Mouse (Mus musculus): ENCODE results near the gene 4930451I11Rik.
A peak's percentile ranks its signal among the peaks of the same experiment; 100 is the strongest.

4930451I11Rik gene

DNA sequence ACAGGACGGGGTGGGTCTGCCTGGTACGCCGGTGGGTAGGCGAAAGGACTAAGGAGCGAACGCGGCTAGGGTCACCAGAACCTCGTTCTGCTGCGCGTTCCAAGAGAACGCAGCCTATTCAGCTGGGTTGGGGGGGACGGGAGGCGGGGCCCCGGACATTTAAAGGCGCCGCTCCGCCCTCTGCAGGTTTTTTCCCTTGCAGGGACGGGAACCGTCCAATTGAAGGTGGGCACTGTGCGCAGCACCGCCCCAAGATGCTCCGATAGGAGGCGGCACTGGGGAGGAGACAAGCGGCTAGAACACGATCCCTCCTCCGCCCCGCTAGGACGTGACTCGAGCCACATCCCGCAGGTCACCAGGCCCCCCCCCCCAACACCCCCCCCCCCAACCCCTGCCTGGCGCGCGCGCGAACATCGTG is 32.4 kb downstream of the 4930451I11Rik start:
- peak; percentile 96 for DNase-seq

DNA sequence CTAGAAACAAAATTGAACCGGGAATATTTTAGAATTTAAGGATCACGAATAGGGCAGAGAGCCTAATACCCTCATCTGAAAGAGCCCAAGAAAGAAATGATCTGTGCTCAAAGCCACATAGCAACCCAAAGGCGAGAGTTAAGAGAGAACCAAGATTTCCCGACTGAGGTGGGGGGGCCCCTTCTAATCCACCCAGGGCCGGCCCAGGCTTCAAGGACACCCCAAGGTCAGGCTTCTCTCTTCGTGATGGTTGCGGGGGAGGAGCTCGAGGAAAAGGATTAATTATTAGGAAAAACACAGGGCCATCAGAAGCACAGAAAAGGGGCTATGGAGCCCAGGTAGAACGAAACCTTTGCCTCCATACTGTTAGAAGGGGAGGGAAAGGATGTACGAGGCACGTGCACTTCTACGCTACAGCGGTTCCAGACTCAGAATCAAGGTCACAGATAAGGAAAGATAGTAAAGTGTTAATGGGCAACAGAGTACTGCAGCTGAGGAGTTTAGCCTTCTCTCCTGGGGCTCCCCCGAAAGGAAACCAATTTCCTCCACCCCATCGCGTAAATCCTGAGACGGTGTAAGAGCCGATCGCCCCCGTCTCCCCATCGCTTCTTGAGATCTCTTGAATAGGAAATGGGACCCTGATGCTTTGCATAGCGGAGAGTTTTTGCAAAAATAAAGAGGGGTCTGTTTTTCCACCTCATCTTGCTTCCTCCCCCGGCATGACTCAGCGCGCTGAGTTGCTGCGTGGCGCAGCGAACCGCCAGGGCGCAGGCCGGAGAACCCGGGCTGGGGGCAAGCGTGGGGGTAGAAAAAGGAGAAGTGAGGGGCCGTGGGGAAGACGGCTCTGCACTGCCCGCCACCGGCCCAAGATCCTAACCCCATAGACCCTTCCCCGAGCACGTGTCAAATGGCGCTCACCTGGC is 33.1 kb downstream of the 4930451I11Rik start:
- peak; percentile 56 for DNase-seq

- DNase-seq: peak; percentile 53
These were observed 33.9 kb downstream of the 4930451I11Rik start, which contains the start of gene Fam57b for GRCm38 (mm10) chr7:126797411-126798126. TSS of gene Fam57b (plus strand) at chr7:126797668.

DNA sequence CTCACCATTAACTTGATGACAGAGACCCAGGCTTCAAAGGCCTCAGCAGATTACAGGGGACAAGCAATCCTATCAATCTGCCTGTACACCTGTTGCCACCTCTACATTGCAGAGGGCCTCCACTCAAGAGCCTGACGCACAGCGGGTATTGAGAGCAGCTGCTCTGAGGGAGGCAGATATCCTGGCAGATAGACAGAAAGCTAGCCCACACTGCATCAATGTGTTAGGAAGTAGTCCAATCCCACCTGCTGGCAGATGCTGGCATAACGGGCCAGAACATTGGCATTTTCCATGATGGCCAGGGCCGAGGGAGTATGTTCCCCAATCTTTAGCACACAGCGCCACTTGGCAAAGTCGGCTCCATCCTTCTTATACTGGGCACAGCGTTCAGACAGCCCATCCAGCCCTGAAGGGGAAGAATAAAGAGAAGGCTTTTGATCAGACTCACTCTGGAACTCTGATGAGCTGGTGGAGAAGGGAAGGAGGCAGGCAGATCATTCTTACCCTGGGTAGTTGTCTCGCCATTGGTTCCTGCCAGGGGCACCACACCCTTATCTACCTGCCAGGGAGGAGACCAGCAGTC is 35.0 kb downstream of the 4930451I11Rik start:
- peak; percentile 59 for DNase-seq

- DNase-seq: no peak
These were observed 35.8 kb downstream of the 4930451I11Rik start for GRCm38 (mm10) chr7:126795387-126796317.

GRCm38 (mm10) chr7:126794271-126794605 is 37.2 kb downstream of the 4930451I11Rik start:
- no peak for DNase-seq

GRCm38 (mm10) chr7:126793456-126794270 is 37.8 kb downstream of the 4930451I11Rik start:
- DNase-seq: no peak

- no peak for DNase-seq
These were observed 38.6 kb downstream of the 4930451I11Rik start for GRCm38 (mm10) chr7:126792721-126793443.

DNA sequence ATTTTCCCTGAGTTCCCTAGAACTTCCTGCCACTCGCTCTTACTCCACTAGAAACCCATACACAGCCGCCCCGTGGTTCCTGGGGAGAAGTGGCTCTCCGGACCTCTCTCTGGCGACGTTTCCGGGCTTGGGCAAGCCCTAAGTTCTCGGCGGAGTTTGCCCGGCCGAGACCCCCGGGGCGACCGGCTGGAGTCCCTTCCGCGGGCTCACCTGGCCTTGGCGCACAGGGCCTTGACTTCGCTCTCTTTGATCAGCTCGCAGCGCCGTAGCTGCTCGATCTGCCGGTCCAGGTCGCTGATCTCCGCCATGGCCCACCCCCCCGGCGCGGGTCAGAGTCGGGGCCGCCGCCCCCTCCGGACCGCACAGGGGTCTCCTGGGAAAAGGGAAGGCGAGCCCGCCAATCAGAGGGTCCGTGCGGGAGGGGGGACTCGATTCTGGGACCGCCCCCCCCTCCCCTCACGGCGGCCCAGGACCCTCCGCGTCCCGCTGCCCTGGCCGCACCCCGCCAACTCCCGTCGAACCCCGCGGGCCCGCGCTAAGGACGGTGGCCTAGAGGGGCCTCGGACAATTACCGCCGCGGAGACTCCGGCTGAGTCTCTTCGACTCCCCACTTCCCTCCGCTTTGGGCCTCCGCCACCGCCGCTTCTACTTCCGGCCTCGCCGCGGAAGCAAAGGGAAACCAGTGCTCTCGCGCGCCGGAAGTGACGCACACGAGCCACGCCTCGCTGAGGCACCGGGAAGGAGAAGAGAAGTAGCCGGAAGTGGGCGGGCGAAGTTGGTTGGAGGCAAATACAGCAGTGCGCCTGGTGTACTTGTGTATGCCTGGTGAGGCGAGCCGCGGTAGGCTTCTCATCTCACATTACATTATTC is 39.4 kb downstream of the 4930451I11Rik start, which contains the start of gene Ppp4c:
TSS of gene Ppp4c (minus strand) at position 646 of the 870 bp plus-strand sequence.
- peak; percentile 92 for DNase-seq

- DNase-seq: no peak
These were observed 42.3 kb downstream of the 4930451I11Rik start for GRCm38 (mm10) chr7:126789141-126789540.

DNA sequence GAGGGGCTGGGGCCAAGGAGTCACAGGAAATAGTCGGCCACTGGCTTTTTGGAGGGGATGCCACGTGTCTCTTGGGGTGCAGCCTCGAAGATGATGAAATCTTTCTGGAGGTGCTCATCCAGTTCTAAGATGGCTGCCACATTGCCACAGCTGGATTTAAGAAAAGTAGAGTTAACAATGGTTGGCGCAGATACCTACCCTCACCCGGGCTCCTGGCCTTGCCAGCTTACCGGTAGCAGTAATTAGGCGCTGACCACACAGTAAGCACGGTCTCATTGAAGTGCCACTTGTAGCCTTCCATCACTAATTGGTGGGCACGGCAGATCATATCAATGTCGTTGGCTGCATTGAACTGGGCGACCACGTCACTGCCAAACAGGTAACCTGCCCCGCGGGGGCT is 45.3 kb downstream of the 4930451I11Rik start:
- no peak for DNase-seq

DNA sequence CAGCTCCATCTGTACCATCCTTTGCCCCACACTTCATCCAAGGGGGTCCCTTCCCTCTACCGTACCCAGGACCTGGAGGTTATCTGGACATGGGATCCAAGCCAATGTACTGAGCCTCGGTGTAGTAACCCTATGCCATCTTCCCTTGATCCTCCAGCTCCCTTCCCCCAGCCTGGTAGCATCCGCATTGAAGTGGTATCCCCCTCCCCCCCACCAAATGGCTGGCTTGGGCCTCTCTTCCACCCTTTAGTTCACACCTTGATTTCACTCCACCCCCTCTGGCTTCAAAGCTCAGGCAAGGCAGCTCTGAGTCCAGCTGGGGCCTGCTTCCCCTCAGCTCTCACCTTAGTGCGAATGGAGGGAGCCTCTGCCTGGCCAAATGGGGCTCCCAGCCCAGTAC is 46.4 kb downstream of the 4930451I11Rik start:
- DNase-seq: no peak

DNA sequence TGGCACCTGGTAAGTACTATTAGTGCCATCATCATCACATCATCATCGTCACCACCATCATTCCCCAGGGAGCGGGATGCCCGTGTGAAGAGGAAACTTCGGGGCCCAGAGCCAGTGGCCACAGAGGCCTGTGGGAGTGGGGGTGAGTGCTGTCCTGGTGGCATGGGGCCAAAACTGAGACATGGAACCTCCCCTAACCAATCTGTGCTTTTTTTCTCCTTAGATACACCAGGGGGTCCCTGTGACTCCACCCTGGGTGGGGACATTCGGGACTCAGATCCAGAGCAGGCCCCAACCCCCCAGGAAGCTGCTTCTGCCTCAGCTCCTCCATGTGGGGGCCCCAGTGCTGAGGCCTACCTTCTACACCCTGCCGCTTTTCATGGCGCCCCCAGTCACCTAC is 47.0 kb downstream of the 4930451I11Rik start:
- no peak for DNase-seq

DNA sequence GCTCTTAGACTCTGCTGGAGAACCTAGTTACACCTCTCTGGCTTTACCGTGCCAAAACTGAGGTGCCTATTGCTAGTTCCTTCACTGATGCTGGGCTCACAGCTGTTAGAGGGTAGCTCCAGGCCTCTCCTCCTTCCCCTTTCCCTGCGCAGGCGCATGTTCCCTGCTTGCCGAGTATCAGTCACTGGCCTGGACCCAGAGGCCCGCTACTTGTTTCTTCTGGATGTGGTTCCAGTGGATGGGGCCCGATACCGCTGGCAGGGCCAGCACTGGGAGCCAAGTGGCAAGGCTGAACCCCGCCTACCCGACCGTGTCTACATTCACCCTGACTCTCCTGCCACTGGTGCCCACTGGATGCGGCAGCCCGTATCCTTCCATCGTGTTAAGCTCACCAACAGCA is 48.7 kb downstream of the 4930451I11Rik start:
- no peak for DNase-seq

GRCm38 (mm10) chr7:126781661-126782370 is 49.6 kb downstream of the 4930451I11Rik start:
- no peak for DNase-seq

- no peak for DNase-seq
These were observed 50.3 kb downstream of the 4930451I11Rik start, which contains the start of gene Tbx6 for GRCm38 (mm10) chr7:126780971-126781635. TSS of gene Tbx6 (plus strand) at chr7:126781483.

Measured in cerebellum, adult 8-10 months (tissue).